Mouse (Mus musculus) urinary bladder, postnatal 36 days (tissue): Measurements from ENCODE around the gene Cpne6.

Source experiments
- DNase-seq, 2 experiments: peaks; one replicate each; pipeline ENCODE4 v3.0.0; 2022; ENCODE audit warnings: low spot score in 2 of 2, mixed read lengths in 1 of 2

Cpne6 gene

GRCm38 (mm10) chr14:55554635-55555034, 44.4 kb downstream of the Cpne6 start:
- no peak for DNase-seq

- DNase-seq, result no peak
Measured at GRCm38 (mm10) chr14:55555788-55556187, 45.5 kb downstream of the Cpne6 start.

GRCm38 (mm10) chr14:55557003-55557402, 46.8 kb downstream of the Cpne6 start:
- DNase-seq, result peak; percentile 77 to 87

- no peak for DNase-seq
Measured at GRCm38 (mm10) chr14:55557587-55557986, 47.3 kb downstream of the Cpne6 start.

DNA sequence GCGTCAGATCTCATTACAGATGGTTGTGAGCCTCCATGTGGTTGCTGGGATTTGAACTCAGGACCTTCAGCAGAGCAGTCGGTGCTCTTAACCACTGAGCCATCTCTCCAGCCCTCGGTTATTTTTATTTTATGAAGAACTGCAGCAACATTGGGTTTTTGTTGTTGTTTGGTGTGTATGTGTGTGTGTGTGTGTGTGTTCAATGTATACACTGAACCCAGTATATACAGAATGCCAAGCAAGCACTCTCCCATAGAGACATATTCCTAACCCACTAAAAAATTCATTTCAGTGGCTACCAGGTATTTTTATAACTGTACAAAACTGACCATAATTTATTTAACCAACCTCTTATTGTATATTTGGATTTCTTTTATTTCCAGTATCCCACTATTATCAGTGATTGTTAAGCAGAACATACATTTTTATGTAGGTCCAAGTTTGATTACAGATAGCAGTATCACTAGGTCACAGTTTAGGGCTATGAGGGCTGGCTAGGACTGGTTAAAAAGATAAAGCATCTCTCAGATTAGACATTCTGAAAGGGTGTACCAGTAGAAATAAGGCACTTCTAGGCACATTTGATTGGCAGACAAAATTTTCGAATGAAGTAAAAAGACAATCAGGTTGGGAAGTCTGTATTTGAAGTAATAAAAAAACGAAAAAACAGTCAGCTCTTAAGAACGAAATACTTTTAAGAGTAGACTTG, 48.6 kb downstream of the Cpne6 start:
- no peak for DNase-seq

DNA sequence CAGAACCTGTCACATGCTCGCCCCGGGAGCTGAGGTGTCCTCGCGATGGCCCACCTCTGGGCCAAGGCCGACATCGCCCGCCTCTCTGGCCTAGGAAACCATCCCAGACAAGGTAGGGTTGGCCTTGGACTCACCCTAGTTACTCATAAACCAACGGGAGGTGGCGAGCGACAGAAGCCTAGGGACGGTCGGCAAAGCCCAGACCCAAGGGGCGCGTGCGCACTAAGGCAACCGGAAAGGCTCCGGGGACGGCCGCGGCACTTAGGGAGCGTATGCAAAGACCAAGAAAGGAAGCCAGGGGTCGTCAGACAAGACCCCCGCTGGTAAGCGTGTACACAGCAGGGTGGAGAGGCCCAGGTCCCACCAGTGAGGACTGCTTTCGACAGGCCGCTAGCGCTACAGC, 49.6 kb downstream of the Cpne6 start, which contains the start of gene Dcaf11:
TSS of gene Dcaf11 (plus strand) at position 208 of the 403 bp plus-strand sequence.
- DNase-seq, result peak; percentile 82 to 90

GRCm38 (mm10) chr14:55560202-55561073, 50.2 kb downstream of the Cpne6 start, which contains the start of gene A730061H03Rik:
TSS of gene A730061H03Rik (minus strand) at chr14:55560406.
- peak; percentile 95 to 98 for DNase-seq

GRCm38 (mm10) chr14:55561860-55562259, 51.6 kb downstream of the Cpne6 start:
- DNase-seq, result no peak

DNA sequence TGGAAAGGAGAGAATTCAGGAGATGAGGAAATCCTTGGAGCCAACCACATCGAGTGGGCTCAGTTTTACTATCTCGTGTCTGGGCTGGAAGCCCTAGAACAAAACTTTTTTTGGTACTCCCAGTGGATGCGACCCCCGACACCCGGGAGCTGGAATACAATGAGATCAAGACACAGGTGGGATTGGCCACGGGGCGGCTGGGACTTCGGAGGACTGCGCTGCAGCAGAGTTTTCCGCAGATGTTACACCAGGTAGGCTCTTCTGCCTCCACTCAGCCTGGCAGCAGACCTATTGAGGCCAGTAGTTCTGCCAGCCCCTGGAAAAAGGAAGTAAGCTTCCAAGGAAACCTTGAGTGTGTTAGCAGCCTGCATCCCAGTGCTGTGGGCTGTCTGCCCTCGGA, 53.0 kb downstream of the Cpne6 start:
- no peak for DNase-seq

DNA sequence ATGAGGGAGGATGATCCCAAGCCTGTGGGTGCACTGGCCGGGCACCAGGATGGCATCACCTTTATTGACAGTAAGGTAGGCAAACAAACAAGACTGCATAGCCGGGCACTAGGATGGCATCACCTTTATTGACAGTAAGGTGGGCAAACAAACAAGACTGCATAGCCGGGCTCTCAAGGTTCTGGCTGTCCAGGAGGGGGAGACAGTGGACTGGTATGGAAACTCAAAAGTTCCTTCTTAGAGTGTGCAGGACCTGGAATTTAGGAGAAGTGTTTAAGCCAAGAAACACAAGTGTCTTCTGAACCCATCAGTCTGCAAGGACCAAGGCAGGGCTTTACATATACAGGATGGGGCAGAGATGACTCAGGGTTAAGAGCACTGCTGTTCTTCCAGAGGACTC, 55.5 kb downstream of the Cpne6 start:
- no peak for DNase-seq
